Mouse (Mus musculus) midbrain, embryonic 14.5 days (tissue): ENCODE results near the gene Fam49a. TPM values are rescaled to one million over a fixed set of nuclear protein-coding genes. Genes with fewer than 3 reads are reported as not detected.

Experiments used
- ATAC-seq: fragments of 200-750 bp; cut with Nextera tagmentation; 2 replicates; pipeline ENCODE4 v1.8.0; 2017; ENCODE audit warnings: moderate number of reproducible peaks, moderate library complexity; ENCODE audit not compliant: low FRiP score, low TSS enrichment
- DNase-seq: peaks from one replicate; pipeline ENCODE4 v3.0.0-alpha.2; 2015
- H3K27ac ChIP-seq: fragments of 300-500 bp; sonication (generic); replicated peaks from 2 replicates; pipeline ENCODE4 v1.5.1; 2014; ENCODE audit warnings: mild to moderate bottlenecking, low read depth, low read length, moderate library complexity
- H3K27me3 ChIP-seq: fragments of 300-500 bp; sonication (generic); 2 replicates; pipeline ENCODE4 v1.6.1; 2014; ENCODE audit warnings: low read length, control low read depth, mixed read lengths; ENCODE audit not compliant: control insufficient read depth, insufficient read depth
- H3K36me3 ChIP-seq: fragments of 300-500 bp; sonication (generic); 2 replicates; pipeline ENCODE4 v1.6.1; 2014; ENCODE audit warnings: low read length, control low read depth; ENCODE audit not compliant: control insufficient read depth, insufficient read depth
- H3K4me1 ChIP-seq: fragments of 300-500 bp; sonication (generic); 2 replicates; pipeline ENCODE4 v1.6.1; 2014; ENCODE audit warnings: mild to moderate bottlenecking, antibody characterized with exemption, low read length, control low read depth; ENCODE audit not compliant: control insufficient read depth, insufficient read depth
- H3K4me2 ChIP-seq: fragments of 300-500 bp; sonication (generic); 2 replicates; pipeline ENCODE4 v1.6.1; 2014; ENCODE audit warnings: mild to moderate bottlenecking, low read length, moderate library complexity
- H3K4me3 ChIP-seq: fragments of 300-500 bp; sonication (generic); replicated peaks from 2 replicates; pipeline ENCODE4 v1.5.1; 2014; ENCODE audit warnings: low read depth, low read length
- H3K9ac ChIP-seq: fragments of 300-500 bp; sonication (generic); replicated peaks from 2 replicates; pipeline ENCODE4 v1.6.1; 2014; ENCODE audit warnings: mild to moderate bottlenecking, low read length, moderate library complexity
- H3K9me3 ChIP-seq: fragments of 300-500 bp; sonication (generic); 2 replicates; pipeline ENCODE4 v1.6.1; 2016; ENCODE audit warnings: low read length, control low read depth, mixed read lengths; ENCODE audit not compliant: control insufficient read depth
- WGBS: fragments of 180-500 bp; shearing (Covaris S2); extraction: QIAGEN DNeasy Blood & Tissue Kit; methylation state at CpG from one replicate; pipeline ENCODE4 v1.1.7; 2014; 5-methylcytosine and 5-hydroxymethylcytosine counted together
- polyA plus RNA-seq: library from polyadenylated mRNA; unstranded; fragments of >200 nt; fragmentation: Nextera tagmentation; extraction: Ambion mirVana; gene quantifications from 2 replicates; pipeline ENCODE4 v1.2.1, GENCODE M21; 2014

The Fam49a gene
- 48.6 and 57.0 TPM in 2 replicates for polyA plus RNA-seq

GRCm38 (mm10) chr12:12261987-12262971 lies at the start of gene Fam49a:
Fam49a (plus strand) TSS chr12:12262139.
- peak within 1 kb of the TSS; percentile 72 for H3K4me2 ChIP-seq

GRCm38 (mm10) chr12:12213536-12213935 lies 48.4 kb upstream of the Fam49a start:
- Histone ChIP-seq H3K4me3 (no peak overlapping the region), H3K27me3 (no peaks in the 10 kb centered on the region), H3K36me3 (no peaks in the 10 kb centered on the region), H3K9me3 (no peaks in the 10 kb centered on the region), H3K9ac (no peak overlapping the region), H3K27ac (no peak overlapping the region), H3K4me1 (no peaks in the 10 kb centered on the region), H3K4me2 (no peak overlapping the region)
- no peak for ATAC-seq
- no peak for DNase-seq
- 81% methylated on average over 3 of the region's 3 CpGs for WGBS

More at GRCm38 (mm10) chr12:12261987-12262971, at the start of gene Fam49a:
- Histone ChIP-seq H3K9me3 (no peaks in the 10 kb centered on the region), H3K27me3 (no peaks in the 10 kb centered on the region), H3K9ac (peak within 1 kb of the TSS; percentile 81), H3K27ac (peak within 1 kb of the TSS; percentile 73), H3K4me1 (peaks cover 31% of the 10 kb centered on the region), H3K4me3 (peak within 1 kb of the TSS; percentile 66), H3K36me3 (no peaks in the 10 kb centered on the region)
- peak; percentile 87 for ATAC-seq
- DNase-seq = peak; percentile 86
- WGBS = 1% methylated on average over 60 of the region's 62 CpGs

- no peaks in the 10 kb centered on the region for H3K27me3 ChIP-seq
- no peaks in the 10 kb centered on the region for H3K9me3 ChIP-seq
- H3K27ac ChIP-seq = no peak overlapping the region
- ATAC-seq (no peak), DNase-seq (no peak)
- no peak overlapping the region for H3K9ac ChIP-seq
- H3K4me3 ChIP-seq = no peak overlapping the region
- 77% methylated on average over 5 of the region's 5 CpGs for WGBS
- H3K36me3 ChIP-seq = no peaks in the 10 kb centered on the region
- no peak overlapping the region for H3K4me2 ChIP-seq
- H3K4me1 ChIP-seq = no peaks in the 10 kb centered on the region
These were observed 43.0 kb upstream of the Fam49a start for GRCm38 (mm10) chr12:12218947-12219346.

GRCm38 (mm10) chr12:12220755-12221496 lies 41.0 kb upstream of the Fam49a start:
- H3K4me1 ChIP-seq = 0 out of 2 replicates have a peak, but pooled peaks cover 3% of the 10 kb centered on the region
- WGBS = 74% methylated on average over 8 of the region's 8 CpGs
- DNase-seq (no peak), ATAC-seq (peak; percentile 46; the same call in 1 of the 2 replicates)
- H3K9ac ChIP-seq = no peak overlapping the region
- no peak overlapping the region for H3K4me3 ChIP-seq
- H3K9me3 ChIP-seq = no peaks in the 10 kb centered on the region
- no peak overlapping the region for H3K27ac ChIP-seq
- no peaks in the 10 kb centered on the region for H3K36me3 ChIP-seq
- H3K4me2 ChIP-seq = no peak overlapping the region
- no peaks in the 10 kb centered on the region for H3K27me3 ChIP-seq

- Histone ChIP-seq H3K9ac (no peak overlapping the region), H3K27me3 (no peaks in the 10 kb centered on the region), H3K9me3 (no peaks in the 10 kb centered on the region), H3K27ac (no peak overlapping the region), H3K4me3 (no peak overlapping the region), H3K36me3 (no peaks in the 10 kb centered on the region), H3K4me2 (no peak overlapping the region), H3K4me1 (0 out of 2 replicates have a peak, but pooled peaks cover 3% of the 10 kb centered on the region)
- ATAC-seq = no peak
- 71% methylated on average over 9 of the region's 9 CpGs for WGBS
- DNase-seq = no peak
These were observed 39.2 kb upstream of the Fam49a start for GRCm38 (mm10) chr12:12222585-12223290.

- no peaks in the 10 kb centered on the region for H3K27me3 ChIP-seq
- no peaks in the 10 kb centered on the region for H3K9me3 ChIP-seq
- DNase-seq (no peak), ATAC-seq (no peak)
- 81% methylated on average over 2 of the region's 2 CpGs for WGBS
- H3K4me1 ChIP-seq = 0 out of 2 replicates have a peak, but pooled peaks cover 3% of the 10 kb centered on the region
- no peak overlapping the region for H3K4me2 ChIP-seq
- H3K36me3 ChIP-seq = no peaks in the 10 kb centered on the region
- no peak overlapping the region for H3K27ac ChIP-seq
- no peak overlapping the region for H3K9ac ChIP-seq
- no peak overlapping the region for H3K4me3 ChIP-seq
These were observed 38.6 kb upstream of the Fam49a start for GRCm38 (mm10) chr12:12223336-12223735.

GRCm38 (mm10) chr12:12225706-12226105 lies 36.2 kb upstream of the Fam49a start:
- ATAC-seq (no peak), DNase-seq (peak; percentile 30)
- 0 out of 2 replicates have a peak, but pooled peaks cover 3% of the 10 kb centered on the region for H3K4me1 ChIP-seq
- no peaks in the 10 kb centered on the region for H3K9me3 ChIP-seq
- 36% methylated on average over 6 of the region's 6 CpGs for WGBS
- no peak overlapping the region for H3K9ac ChIP-seq
- H3K27me3 ChIP-seq = no peaks in the 10 kb centered on the region
- no peak overlapping the region for H3K27ac ChIP-seq
- H3K4me2 ChIP-seq = no peak overlapping the region
- no peaks in the 10 kb centered on the region for H3K36me3 ChIP-seq
- no peak overlapping the region for H3K4me3 ChIP-seq

- H3K4me3 ChIP-seq = no peak overlapping the region
- 93% methylated on average over 3 of the region's 3 CpGs for WGBS
- no peaks in the 10 kb centered on the region for H3K9me3 ChIP-seq
- H3K36me3 ChIP-seq = no peaks in the 10 kb centered on the region
- no peak overlapping the region for H3K27ac ChIP-seq
- no peak overlapping the region for H3K9ac ChIP-seq
- H3K4me1 ChIP-seq = 0 out of 2 replicates have a peak, but pooled peaks cover 3% of the 10 kb centered on the region
- no peaks in the 10 kb centered on the region for H3K27me3 ChIP-seq
- no peak overlapping the region for H3K4me2 ChIP-seq
- no peak for DNase-seq
- ATAC-seq = no peak
These were observed 34.3 kb upstream of the Fam49a start for GRCm38 (mm10) chr12:12227594-12227993.
